Mouse (Mus musculus) liver (tissue): ENCODE measurements around the gene Cuedc2.

Source experiments
- DNase-seq: peaks from one replicate; pipeline ENCODE4 v3.0.0-alpha.2; 2020; ENCODE audit warnings: mixed read lengths

Cuedc2 gene

DNA sequence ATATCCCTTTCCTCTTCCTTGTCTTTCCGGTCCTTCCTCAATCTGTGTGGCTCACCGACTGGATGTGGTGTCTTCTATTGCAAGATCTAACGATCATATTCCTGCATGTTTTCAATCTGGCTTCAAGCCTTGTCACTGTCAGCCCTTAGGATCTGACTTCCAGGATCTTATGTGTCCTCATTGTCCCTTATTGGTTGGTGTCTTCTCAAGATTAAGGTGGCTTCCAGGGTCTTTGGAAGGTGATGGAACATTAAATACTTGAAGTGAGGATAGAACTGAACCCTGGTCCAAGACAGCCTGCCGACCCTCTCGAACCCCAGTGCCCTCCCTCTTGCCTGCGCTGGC, 412 bp upstream of the Cuedc2 start:
- no peak for DNase-seq

- DNase-seq: no peak
These were observed 677 bp downstream of the Cuedc2 start for GRCm38 (mm10) chr19:46337719-46338330.

GRCm38 (mm10) chr19:46333906-46334305, 4.6 kb downstream of the Cuedc2 start:
- no peak for DNase-seq

- no peak for DNase-seq
These were observed 5.7 kb downstream of the Cuedc2 start for GRCm38 (mm10) chr19:46332721-46333339.

- no peak for DNase-seq
These were observed 6.6 kb downstream of the Cuedc2 start for GRCm38 (mm10) chr19:46331936-46332335.

DNA sequence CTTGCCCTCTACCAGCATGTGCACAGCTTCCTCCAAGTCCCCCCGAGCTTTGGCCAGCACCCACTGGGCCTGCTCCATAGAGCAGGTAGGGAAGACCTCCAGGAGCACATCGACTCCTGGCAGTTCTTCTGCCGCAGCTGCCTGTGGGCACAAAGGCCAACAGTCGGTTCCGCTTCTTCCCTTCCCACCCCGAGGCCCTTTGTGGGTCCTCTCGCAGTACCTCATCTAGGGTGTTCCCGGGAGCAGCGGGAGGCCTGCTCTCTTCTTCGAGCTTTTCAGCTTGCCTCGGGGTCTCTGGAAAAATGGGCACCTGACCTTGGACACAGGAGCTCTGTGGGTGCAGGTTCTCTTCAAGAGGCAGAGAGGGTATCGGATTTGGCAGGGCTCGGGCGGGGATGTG, 7.2 kb downstream of the Cuedc2 start:
- no peak for DNase-seq

- DNase-seq: no peak
These were observed 7.8 kb downstream of the Cuedc2 start for GRCm38 (mm10) chr19:46330696-46331095.

DNA sequence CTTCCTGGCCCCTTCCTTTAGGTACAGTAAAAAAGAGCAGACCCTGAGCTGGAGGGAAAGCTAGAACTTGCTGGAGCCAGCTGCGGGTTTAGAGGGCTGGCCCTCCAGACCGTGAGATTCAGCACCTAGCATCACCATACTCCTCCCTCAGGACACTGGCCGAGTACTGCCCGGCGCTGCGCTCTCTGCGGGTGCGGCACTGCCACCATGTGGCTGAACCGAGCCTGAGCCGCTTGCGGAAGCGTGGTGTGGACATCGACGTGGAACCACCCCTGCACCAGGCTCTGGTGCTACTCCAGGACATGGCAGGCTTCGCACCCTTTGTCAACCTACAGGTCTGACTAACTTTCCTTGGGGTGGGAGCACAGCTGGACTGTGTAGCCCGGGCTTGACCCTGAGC, 8.6 kb downstream of the Cuedc2 start:
- DNase-seq: peak; percentile 88

DNA sequence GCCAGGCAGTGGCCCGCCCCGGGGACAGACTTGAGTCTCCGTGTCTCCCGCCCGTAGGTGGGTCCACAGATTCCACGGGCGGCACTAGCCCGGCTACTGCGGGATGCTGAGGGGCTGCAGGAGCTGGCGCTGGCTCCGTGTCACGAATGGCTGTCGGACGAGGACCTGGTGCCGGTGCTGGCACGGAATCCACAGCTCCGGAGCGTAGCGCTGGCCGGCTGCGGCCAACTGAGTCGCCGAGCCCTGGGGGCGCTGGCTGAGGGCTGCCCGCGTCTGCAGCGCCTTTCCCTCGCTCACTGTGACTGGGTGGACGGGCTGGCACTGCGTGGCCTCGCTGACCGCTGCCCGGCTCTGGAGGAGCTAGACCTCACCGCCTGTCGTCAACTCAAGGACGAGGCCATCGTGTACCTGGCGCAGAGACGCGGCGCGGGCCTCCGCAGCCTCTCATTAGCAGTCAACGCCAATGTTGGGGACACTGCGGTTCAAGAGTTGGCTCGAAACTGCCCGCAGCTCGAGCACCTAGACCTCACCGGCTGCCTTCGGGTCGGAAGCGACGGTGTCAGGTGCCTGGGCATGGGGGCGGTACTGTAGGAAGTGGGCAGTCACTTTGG, 9.4 kb downstream of the Cuedc2 start:
- DNase-seq: no peak

DNA sequence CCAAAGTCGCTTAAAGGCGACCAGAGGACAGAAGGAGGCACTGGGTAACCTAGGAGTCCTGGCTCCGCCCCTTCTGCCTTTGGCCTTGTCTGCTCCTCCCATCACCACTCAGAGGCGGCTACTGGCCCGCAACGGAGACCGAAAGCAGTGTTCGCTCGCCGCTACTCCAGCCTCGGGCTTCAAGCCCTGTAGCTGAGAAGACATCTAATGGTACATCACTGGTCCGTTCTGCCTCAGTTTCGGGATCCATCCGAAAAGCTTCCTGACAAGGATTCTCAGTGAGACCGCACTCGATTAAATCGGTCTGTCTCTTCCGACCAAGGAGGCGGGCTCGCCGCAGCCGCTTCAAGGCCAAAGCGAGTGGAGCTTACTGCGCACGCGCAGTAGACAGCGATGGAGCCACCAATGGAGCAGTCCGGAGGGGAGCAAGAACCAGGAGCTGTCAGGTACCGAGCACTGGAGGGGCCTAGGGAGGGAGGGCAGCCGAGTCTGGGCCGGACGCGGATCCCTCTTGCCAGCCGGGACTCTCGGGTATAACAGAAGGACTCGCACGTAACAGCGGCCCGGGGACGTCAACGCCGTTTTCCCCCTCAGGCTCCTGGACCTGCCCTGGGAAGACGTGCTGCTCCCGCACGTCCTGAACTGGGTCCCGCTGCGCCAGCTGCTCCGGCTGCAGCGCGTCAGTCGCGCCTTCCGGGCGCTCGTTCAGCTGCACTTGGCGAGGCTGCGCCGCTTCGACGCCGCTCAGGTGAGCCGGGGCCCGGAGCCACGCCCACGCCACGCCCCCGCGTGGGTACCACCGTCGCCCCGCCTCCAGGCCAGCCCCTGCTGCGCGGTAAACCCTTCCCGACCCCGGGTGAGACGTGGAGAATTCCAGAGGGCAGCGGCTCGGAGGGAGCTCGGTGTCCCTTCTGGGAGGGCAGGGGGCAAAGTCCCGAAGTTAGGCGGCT, 10.1 kb downstream of the Cuedc2 start, which contains the start of gene Fbxl15:
Fbxl15 (plus strand) TSS at position 104 of the 950 bp plus-strand sequence.
- peak; percentile 95 for DNase-seq

GRCm38 (mm10) chr19:46327531-46328064, 10.9 kb downstream of the Cuedc2 start:
- no peak for DNase-seq

DNA sequence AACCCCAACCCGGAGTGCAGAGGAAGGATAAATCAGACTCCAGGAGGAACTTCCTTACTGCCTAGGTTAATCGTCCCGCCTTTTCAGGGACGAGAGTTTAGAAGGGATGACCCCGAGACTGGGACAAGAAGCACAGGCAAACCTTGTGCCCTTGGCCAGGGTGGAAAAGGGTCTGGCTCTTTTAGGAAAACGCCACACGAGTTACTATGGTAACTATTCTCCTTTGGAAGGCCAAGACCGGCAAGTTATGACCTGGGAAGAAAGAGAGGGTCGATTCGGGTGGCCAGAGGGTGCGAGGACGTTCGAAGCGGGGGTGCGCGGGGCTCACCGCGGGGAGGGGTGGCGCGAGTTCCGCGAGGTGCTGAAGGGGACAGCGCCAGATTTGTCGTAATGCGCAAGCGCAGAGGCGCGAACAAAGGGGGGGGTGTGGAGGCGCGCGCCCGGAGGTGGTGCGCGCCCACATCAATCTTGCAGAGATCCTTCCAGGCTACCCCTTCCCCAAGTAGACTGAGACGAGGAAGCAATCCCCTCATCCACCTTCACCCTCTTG, 11.7 kb downstream of the Cuedc2 start, which contains the start of gene Psd:
Psd (minus strand) TSS at position 401 of the 550 bp plus-strand sequence.
- DNase-seq: peak; percentile 66

GRCm38 (mm10) chr19:46326019-46326755, 12.3 kb downstream of the Cuedc2 start:
- DNase-seq: no peak

- DNase-seq: no peak
These were observed 13.6 kb downstream of the Cuedc2 start for GRCm38 (mm10) chr19:46324918-46325317.

GRCm38 (mm10) chr19:46324366-46324765, 14.1 kb downstream of the Cuedc2 start:
- DNase-seq: no peak

DNA sequence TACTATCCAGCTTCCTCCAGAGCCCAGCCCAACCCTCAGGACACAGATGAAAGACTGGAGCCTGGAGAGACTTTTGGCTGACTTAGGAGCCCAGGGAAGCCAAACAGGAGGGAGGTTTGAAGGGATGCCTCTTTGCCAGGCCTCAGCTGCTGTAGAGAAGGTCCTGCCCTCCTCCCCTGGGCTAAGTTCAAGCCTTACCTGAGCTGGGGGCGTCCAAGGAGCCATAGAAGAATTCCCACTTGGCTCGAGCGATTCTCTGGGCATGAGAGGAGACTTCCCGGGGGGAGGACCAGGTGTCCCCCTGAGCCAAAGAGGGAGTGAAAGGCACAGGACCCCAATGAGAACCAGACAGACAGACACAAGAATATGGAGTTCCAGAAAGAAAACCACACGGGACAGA, 14.8 kb downstream of the Cuedc2 start:
- no peak for DNase-seq

GRCm38 (mm10) chr19:46322996-46323572, 15.4 kb downstream of the Cuedc2 start:
- no peak for DNase-seq

DNA sequence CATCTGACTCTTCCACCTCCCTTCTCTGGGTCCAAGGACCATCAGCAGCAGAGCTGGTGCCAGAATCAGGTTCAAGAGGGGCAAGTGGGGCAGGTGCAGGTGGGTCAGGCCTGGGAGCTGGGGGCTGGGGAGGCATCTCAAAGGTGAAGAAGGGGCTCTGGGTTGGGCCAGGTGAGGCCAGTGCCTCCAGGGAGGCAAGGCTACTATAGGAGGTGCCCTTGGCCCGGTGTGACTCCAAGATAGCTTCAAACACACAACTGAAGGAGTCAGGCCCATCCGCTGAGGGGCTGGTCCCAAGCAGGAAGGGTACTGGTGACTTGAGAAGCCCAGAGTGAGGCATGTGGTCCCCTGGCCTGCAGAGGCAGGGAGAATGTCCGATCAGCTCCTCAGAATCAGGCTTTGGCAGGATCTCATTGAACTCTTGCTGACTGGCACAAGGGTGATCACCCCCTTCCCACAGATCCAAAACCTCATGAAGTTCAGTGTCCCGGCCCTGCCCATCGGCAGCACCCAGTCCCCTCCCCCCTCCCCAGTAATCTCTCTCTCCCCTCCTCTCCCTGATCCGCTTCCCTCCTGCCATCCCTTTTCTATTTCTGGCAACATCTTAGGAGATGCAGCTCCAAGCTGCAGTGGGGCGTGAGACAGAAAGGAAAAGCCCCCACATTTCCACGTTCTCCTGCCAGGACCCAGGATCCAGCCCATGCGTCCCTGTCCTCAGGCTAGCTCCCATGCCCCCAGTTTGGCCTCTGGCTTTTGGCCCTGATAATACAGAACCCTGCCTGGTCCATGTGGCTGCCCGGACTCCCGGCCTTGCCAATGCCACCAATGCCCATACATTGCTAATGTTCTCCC, 16.1 kb downstream of the Cuedc2 start:
- no peak for DNase-seq

GRCm38 (mm10) chr19:46321101-46321943, 17.2 kb downstream of the Cuedc2 start:
- DNase-seq: no peak
